Mouse (Mus musculus) liver, embryonic 12.5 days (tissue): ENCODE measurements at regions not wholly inside any gene's neighbourhood (a gene's known extent, or its start where the extent isn't known, plus 50 kb on each side); places are given as distances from the start of the nearest gene placed in this dataset.
"Not testable (repeated sequence)": the region's sequence is repeated elsewhere in the genome, so short reads cannot be mapped to it uniquely, and the experiment has no call there.

ENCODE experiments used
- ATAC-seq: fragments of 200-750 bp; cut with Nextera tagmentation; 2 replicates; pipeline ENCODE4 v1.8.0; 2017; ENCODE audit warnings: moderate number of reproducible peaks, mild to moderate bottlenecking, moderate library complexity
- H3K27ac ChIP-seq: fragments of 300-500 bp; sonication (generic); 2 replicates; pipeline ENCODE4 v1.5.1; 2016; ENCODE audit warnings: mild to moderate bottlenecking
- H3K27me3 ChIP-seq: fragments of 300-500 bp; sonication (generic); replicated peaks from 2 replicates; pipeline ENCODE4 v1.6.1; 2016; ENCODE audit warnings: mild to moderate bottlenecking, moderate library complexity
- H3K36me3 ChIP-seq: fragments of 300-500 bp; sonication (generic); 2 replicates; pipeline ENCODE4 v1.6.1; 2016; ENCODE audit warnings: mild to moderate bottlenecking, moderate library complexity
- H3K4me1 ChIP-seq: fragments of 300-500 bp; sonication (generic); 2 replicates; pipeline ENCODE4 v1.6.1; 2016
- H3K4me2 ChIP-seq: fragments of 300-500 bp; sonication (generic); 2 replicates; pipeline ENCODE4 v1.6.1; 2016; ENCODE audit warnings: mild to moderate bottlenecking, moderate library complexity
- H3K4me3 ChIP-seq: fragments of 300-500 bp; sonication (generic); 2 replicates; pipeline ENCODE4 v1.5.1; 2016; ENCODE audit warnings: mild to moderate bottlenecking, moderate library complexity
- H3K9ac ChIP-seq: fragments of 300-500 bp; sonication (generic); 2 replicates; pipeline ENCODE4 v1.6.1; 2016; ENCODE audit warnings: mild to moderate bottlenecking, moderate library complexity
- H3K9me3 ChIP-seq: fragments of 300-500 bp; sonication (generic); replicated peaks from 2 replicates; pipeline ENCODE4 v1.6.1; 2016; ENCODE audit warnings: mild to moderate bottlenecking, moderate library complexity
- WGBS: fragments of 180-500 bp; shearing (Covaris S2); methylation state at CpG from one replicate; pipeline ENCODE4 v1.1.7; 2016; ENCODE audit not compliant: insufficient replicate concordance; 5-methylcytosine and 5-hydroxymethylcytosine counted together

GRCm38 (mm10) chr3:56965444-56965843 lies 336.3 kb downstream of the Tm4sf1 start:
- Histone ChIP-seq H3K36me3 (no peaks in the 10 kb centered on the region), H3K4me2 (no peak overlapping the region), H3K27ac (no peak overlapping the region), H3K9me3 (no peaks in the 10 kb centered on the region), H3K4me1 (no peaks in the 10 kb centered on the region), H3K27me3 (no peaks in the 10 kb centered on the region), H3K9ac (no peak overlapping the region), H3K4me3 (no peak overlapping the region)
- WGBS: 57% methylated on average over 2 of the region's 2 CpGs
- ATAC-seq: no peak

GRCm38 (mm10) chr3:56964156-56964555 lies 337.6 kb downstream of the Tm4sf1 start:
- Histone ChIP-seq H3K27me3 (no peaks in the 10 kb centered on the region), H3K4me2 (no peak overlapping the region), H3K36me3 (no peaks in the 10 kb centered on the region), H3K9ac (no peak overlapping the region), H3K4me3 (no peak overlapping the region), H3K9me3 (no peaks in the 10 kb centered on the region), H3K27ac (no peak overlapping the region), H3K4me1 (no peaks in the 10 kb centered on the region)
- no peak for ATAC-seq
- WGBS: 74% methylated on average over 3 of the region's 3 CpGs

GRCm38 (mm10) chr3:56963251-56963650 lies 338.5 kb downstream of the Tm4sf1 start:
- H3K27ac ChIP-seq: no peak overlapping the region
- no peaks in the 10 kb centered on the region for H3K9me3 ChIP-seq
- no peaks in the 10 kb centered on the region for H3K4me1 ChIP-seq
- WGBS: 51% methylated on average over 3 of the region's 3 CpGs
- H3K27me3 ChIP-seq: no peaks in the 10 kb centered on the region
- H3K36me3 ChIP-seq: no peaks in the 10 kb centered on the region
- no peak for ATAC-seq
- H3K4me2 ChIP-seq: no peak overlapping the region
- no peak overlapping the region for H3K9ac ChIP-seq
- no peak overlapping the region for H3K4me3 ChIP-seq

DNA sequence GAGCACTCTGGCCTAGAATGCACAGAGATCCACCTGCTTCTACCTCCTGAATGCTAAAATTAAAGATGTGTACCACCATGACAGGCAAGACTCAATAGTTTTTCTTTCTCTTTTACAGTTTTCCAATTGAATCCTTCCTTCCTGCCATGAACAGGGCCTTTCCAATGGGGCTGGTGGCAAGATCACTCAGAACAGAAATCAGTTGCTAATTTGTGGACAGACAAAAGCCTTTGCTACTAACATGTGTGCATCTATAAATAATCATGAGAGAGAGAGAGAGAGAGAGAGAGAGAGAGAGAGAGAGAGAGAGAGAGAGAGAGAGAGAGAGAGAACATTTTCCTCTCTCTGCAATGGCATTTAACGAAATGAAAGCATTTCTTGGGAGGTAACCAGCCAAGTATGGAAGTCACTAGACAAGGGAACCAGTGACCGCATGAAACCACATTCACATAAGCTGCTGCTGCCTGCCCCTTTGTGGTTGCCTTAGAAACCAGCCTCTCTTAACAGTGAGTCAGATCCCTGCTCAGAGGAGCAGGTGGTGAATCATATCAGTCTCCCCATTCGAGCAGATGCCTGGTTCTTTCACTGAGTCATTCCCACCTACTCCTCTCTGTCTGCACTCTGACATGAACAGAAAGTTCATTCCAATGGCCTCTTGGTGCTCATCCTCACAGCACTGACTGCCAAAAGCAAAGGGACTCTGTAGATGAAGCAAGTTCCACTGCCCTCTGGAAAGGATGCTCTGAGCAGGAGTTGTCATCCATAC lies 339.4 kb downstream of the Tm4sf1 start:
- no peaks in the 10 kb centered on the region for H3K9me3 ChIP-seq
- ATAC-seq: no peak

DNA sequence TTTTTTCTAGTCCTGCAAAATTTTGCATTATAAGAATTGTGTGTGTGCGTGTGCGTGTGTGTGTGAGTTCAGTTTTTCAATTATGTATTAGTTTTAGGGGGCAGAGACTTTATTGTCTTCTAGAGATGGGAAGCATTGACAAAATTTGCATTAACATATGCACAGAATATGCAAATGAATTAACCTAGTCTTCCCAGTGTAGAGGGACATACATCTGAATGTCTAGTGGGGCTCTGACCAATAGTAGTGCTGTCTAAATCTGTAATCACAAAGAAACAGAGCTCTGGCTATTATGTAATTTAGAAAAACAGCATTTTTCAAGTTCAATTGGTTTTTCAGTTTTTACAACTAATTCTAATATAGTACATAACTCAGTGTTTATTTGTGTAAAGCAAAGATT lies 344.8 kb downstream of the Tm4sf1 start:
- no peak overlapping the region for H3K4me2 ChIP-seq
- no peak for ATAC-seq
- H3K27ac ChIP-seq: no peak overlapping the region
- H3K27me3 ChIP-seq: no peaks in the 10 kb centered on the region
- H3K4me1 ChIP-seq: no peaks in the 10 kb centered on the region
- no peak overlapping the region for H3K9ac ChIP-seq
- H3K9me3 ChIP-seq: no peaks in the 10 kb centered on the region
- H3K36me3 ChIP-seq: no peaks in the 10 kb centered on the region
- 83% methylated on average over 2 of the region's 2 CpGs for WGBS
- H3K4me3 ChIP-seq: no peak overlapping the region

More for the DNA sequence above, 339.4 kb downstream of the Tm4sf1 start:
- no peaks in the 10 kb centered on the region for H3K4me1 ChIP-seq
- no peak overlapping the region for H3K9ac ChIP-seq
- H3K36me3 ChIP-seq: no peaks in the 10 kb centered on the region
- H3K4me2 ChIP-seq: no peak overlapping the region
- WGBS: 39% methylated on average over 3 of the region's 3 CpGs
- H3K27ac ChIP-seq: no peak overlapping the region
- H3K4me3 ChIP-seq: no peak overlapping the region
- no peaks in the 10 kb centered on the region for H3K27me3 ChIP-seq

- Histone ChIP-seq H3K27ac (no peak overlapping the region), H3K9me3 (no peaks in the 10 kb centered on the region), H3K9ac (no peak overlapping the region), H3K36me3 (no peaks in the 10 kb centered on the region), H3K27me3 (no peaks in the 10 kb centered on the region), H3K4me3 (no peak overlapping the region), H3K4me2 (no peak overlapping the region), H3K4me1 (no peaks in the 10 kb centered on the region)
- 79% methylated on average over 2 of the region's 2 CpGs for WGBS
- ATAC-seq: no peak
These were observed 346.0 kb downstream of the Tm4sf1 start for GRCm38 (mm10) chr3:56955799-56956121.

DNA sequence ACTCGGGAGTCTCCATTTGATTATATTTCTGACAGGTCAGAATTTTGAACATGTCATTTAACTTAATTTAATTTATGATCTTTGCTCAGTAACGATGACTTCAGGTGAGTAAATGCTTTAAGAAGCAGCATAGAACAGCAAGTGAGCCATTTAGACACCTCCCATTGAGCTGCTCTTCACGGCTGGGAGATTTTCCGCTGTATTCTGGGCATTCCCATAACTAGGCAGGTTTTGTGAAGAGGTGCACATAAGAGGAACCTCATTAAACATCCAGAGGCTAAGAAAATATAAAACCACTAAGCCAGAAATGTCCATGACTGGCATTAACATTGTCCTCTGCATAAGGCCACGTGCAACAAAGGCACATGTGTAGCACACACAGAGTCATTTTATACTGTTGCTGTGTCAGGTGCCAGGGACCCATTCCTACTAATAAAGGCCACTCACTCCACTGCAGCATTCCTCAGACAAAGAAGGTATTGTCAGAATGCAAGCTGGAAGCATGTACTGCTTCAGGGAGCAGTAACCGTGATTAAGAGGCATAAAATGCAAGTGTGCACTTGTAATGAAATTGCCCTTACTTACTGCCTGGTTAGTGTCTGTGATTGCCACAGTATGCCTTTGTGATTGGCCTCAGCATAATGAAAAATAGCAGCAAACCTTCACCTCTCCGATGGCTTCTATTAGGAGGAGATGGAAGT lies 346.5 kb downstream of the Tm4sf1 start:
- H3K4me3 ChIP-seq: no peak overlapping the region
- H3K4me2 ChIP-seq: no peak overlapping the region
- no peaks in the 10 kb centered on the region for H3K4me1 ChIP-seq
- H3K9me3 ChIP-seq: no peaks in the 10 kb centered on the region
- WGBS: 63% methylated on average over 7 of the region's 7 CpGs
- H3K36me3 ChIP-seq: no peaks in the 10 kb centered on the region
- no peak for ATAC-seq
- H3K27me3 ChIP-seq: no peaks in the 10 kb centered on the region
- no peak overlapping the region for H3K27ac ChIP-seq
- H3K9ac ChIP-seq: no peak overlapping the region

- H3K9ac ChIP-seq, H3K9me3 ChIP-seq, H3K4me3 ChIP-seq, ATAC-seq, H3K27ac ChIP-seq, H3K4me2 ChIP-seq, H3K27me3 ChIP-seq, H3K4me1 ChIP-seq, H3K36me3 ChIP-seq: not testable (repeated sequence)
- WGBS: no CpG with 5 or more reads among the region's 1 CpGs
These were observed 359.2 kb downstream of the Tm4sf1 start for GRCm38 (mm10) chr3:56942557-56942956.

GRCm38 (mm10) chr3:56928940-56929339 lies 372.8 kb downstream of the Tm4sf1 start:
- WGBS: 90% methylated on average over 1 of the region's 2 CpGs
- not testable (repeated sequence) for H3K27ac ChIP-seq, H3K36me3 ChIP-seq, H3K4me3 ChIP-seq, H3K4me1 ChIP-seq, ATAC-seq, H3K4me2 ChIP-seq, H3K9me3 ChIP-seq, H3K27me3 ChIP-seq, H3K9ac ChIP-seq

DNA sequence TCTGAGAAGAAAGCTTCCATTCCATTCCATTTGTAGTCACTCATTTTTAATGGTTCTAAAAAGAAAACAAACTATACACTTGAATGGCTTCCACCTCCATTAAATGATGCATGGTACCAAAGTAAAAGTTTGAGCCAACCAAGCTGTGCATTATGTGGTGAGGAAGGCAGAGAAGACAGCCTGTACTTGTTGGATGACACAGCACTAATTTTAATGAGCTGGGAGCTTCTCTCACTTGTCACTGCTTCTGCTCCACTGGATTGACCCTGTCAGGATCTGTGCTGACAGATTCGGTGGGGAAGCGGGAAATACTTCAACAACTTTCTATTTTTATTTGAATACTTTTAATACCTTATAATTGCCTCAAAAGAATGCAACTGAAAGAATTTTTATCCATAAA lies 403.3 kb downstream of the Tm4sf1 start:
- no peaks in the 10 kb centered on the region for H3K4me1 ChIP-seq
- no peak overlapping the region for H3K4me3 ChIP-seq
- H3K36me3 ChIP-seq: no peaks in the 10 kb centered on the region
- WGBS: 72% methylated on average over 2 of the region's 2 CpGs
- no peak overlapping the region for H3K27ac ChIP-seq
- no peaks in the 10 kb centered on the region for H3K27me3 ChIP-seq
- H3K4me2 ChIP-seq: no peak overlapping the region
- no peak overlapping the region for H3K9ac ChIP-seq
- ATAC-seq: no peak
- no peaks in the 10 kb centered on the region for H3K9me3 ChIP-seq

DNA sequence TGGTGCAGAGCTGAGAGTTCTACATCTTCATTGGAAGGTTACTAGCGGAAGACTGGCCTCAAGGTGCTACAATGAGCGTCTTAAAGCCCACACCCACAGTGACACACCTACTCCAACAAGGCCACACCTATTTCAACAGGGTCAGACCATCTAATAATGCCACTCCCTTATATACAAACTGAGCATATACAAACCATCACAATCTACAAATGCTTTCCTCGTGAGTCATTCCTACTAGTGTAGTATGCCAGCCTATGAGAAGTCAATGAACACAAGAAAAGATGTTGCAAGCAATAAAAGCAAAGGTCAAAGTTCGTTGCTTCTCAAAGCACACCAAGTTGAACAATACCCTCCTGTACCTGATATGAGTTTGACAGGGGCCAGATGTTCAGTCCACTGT lies 424.7 kb downstream of the Tm4sf1 start:
- Histone ChIP-seq H3K4me1 (no peaks in the 10 kb centered on the region), H3K9me3 (no peaks in the 10 kb centered on the region), H3K27me3 (no peaks in the 10 kb centered on the region), H3K4me2 (no peak overlapping the region), H3K36me3 (no peaks in the 10 kb centered on the region), H3K27ac (no peak overlapping the region), H3K9ac (no peak overlapping the region), H3K4me3 (no peak overlapping the region)
- ATAC-seq: no peak
- 60% methylated on average over 4 of the region's 4 CpGs for WGBS

DNA sequence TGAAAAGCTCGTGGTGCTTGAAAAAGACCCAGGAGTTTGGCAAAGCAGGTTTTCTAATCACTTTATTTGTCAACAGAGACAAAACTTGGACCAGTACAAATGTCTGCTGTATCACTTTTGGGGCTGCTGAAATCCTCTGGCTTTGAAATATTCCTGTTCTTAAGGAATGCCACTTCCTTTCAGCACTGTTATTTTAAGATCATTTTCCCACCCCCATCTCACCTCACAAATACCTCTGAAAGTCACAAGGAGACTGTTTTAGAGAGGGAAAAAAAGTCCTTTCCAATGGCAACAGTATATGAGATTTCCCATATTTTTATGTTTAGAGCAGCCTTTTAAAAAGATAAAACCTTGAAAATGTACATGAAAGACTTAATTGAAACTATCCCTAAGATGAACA lies 438.2 kb downstream of the Tm4sf1 start:
- Histone ChIP-seq H3K4me1 (no peaks in the 10 kb centered on the region), H3K27me3 (no peaks in the 10 kb centered on the region), H3K36me3 (no peaks in the 10 kb centered on the region), H3K27ac (no peak overlapping the region), H3K9ac (no peak overlapping the region), H3K9me3 (no peaks in the 10 kb centered on the region), H3K4me2 (no peak overlapping the region), H3K4me3 (no peak overlapping the region)
- no peak for ATAC-seq
- 45% methylated on average over 1 of the region's 1 CpGs for WGBS

DNA sequence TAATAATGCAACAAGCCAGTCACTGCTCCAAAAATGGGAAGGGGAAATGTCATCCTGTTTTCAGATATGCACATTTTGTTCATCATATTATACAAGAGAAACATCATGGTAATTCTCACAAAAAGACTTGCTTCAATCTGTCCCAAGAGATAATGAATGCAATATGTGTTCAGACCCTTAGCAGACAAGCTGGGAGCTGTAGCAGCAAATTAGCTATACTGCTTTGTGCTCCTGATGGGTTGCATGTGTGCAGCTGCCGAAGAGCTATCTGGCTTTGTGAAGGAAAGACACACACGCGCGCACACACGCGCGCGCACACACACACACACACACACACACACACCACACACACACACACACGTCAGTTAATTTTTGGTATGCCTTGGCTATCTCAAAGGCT lies 441.9 kb downstream of the Tm4sf1 start:
- Histone ChIP-seq H3K27ac (no peak overlapping the region), H3K4me3 (no peak overlapping the region), H3K4me2 (no peak overlapping the region), H3K27me3 (no peaks in the 10 kb centered on the region), H3K9me3 (no peaks in the 10 kb centered on the region), H3K4me1 (no peaks in the 10 kb centered on the region), H3K36me3 (no peaks in the 10 kb centered on the region), H3K9ac (no peak overlapping the region)
- no peak for ATAC-seq
- 84% methylated on average over 9 of the region's 9 CpGs for WGBS
